Mouse (Mus musculus) left cerebral cortex, adult 8-10 months (tissue): ENCODE results near the gene Ift88. TPM values are rescaled to one million over a fixed set of nuclear protein-coding genes. Genes with fewer than 3 reads are reported as not detected.

Experiments used
- DNase-seq, 2 experiments: peaks; one replicate each; pipeline ENCODE4 v3.0.0; 2022; ENCODE audit warnings: low spot score in 2 of 2
- total RNA-seq, 4 experiments: library from RNA; stranded (reverse); gene quantifications; 2 replicates each; pipeline ENCODE4 v1.2.4; 2022

Ift88 gene
- total RNA-seq, 4 experiments from 2014 or later, result 15.3 to 20.8 (median 17.9) TPM

DNA sequence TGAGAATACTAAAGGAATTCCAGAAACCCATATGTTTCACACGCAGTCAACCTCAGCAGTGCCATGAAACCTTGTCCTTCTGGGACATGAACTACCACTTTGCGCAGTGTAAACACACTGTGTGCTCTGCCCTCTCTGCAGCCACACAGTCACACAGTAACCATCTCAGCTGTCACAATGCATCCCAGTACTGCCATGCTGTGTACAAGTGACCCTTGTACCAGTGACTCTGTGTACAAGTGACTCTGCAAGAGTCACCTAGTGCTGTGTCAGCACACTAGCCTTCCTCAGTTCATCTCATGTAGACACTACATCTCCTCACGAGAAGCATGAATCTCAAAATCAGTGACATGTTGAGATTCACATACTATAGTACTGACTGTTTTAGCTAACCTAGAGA, 108.7 kb downstream of the Ift88 start:
- DNase-seq, result no peak

DNA sequence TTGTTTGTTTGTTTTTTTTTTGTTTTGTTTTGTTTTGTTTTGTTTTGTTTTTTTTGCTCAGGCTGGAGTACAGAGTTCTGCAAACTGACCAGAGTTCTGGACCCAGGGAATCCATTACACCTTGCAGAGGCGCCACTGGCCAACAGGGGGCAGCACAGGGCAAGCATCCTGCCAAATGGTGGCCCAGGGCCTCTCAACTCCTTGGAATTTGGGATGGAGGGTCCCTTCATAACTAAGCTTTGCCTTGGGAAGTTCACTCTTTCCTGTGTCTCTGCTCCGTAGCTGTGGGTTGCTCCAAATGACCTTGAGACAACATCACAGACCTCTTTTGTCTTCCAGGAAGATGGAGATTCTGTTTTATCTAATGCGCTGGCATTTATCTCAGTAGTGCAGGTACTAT, 109.4 kb downstream of the Ift88 start:
- no peak for DNase-seq

DNA sequence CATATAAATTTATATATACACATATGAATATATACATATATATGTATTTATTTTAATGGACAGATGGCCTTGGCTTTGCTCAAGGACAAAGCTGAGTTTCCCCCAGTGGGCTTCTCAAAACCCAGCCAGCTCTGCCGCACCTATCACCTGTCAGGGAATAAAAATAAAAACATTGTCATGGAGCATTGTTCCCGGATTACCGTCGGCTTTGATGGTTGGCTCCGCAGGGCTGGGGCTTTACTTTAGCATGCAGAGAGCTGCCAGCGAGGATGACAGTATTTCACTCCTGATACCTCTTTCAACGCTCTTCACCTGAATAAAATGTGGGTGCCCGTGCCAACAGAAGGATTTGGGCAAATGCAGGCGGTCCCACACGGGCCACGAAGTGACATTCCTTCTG, 110.0 kb downstream of the Ift88 start:
- no peak for DNase-seq

DNA sequence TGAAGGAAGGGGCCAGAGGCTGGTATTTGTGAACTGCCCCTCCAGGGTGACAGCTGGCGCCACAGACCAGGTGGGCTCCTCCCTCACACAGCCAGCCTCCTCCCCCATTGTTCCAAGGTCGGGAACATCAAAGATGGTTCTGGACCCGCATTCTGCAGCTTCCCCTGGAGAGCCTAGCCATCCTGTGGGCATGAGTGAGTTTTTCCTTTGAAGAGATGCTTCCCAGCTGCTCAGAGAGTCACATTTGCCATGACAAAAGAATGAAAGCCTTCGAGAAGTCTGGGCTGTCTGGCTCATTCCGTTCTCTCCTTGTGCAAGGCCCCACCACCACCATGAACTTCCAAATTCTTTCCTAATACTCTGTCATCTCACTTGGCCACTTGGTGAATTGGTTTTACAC, 110.5 kb downstream of the Ift88 start:
- DNase-seq, result no peak

DNA sequence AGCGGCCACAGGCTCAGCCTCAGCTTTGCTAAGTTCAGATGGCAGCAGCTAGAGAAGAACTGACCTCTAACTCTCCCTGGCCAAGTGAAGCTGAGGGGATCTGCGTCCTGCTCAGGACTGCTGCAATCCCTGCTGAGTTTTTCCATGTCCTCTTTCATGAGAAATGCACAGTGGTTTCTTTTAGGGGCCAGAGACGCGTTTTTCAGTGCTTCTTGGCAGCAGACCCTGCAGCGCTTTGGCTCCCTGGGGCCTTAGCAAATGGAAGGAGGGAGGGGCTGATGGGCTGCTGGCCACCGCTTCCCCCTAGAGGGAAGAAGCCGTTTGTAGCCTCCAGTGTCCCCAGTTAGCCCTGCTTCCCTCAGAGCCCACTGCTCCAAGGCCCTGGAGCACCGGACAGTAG, 111.1 kb downstream of the Ift88 start:
- no peak for DNase-seq

DNA sequence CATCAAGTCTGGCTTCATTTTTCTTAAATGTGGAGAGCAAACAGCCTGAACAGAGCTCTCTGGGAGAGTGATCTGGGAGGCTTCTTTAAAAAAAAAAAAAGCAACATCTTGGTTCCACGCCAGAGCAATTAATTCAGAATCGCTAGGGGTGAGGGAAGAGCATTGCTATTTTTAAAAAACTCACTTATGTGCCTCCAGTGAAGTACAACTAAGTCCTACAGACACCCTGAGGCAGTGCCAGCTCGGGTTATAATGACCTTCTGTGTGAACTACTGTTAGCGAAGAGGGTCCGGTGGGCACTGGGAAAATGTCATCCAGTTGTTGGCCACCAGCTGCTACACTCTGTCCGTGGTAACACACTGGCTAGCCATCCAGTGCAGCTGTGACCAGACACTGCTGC, 111.8 kb downstream of the Ift88 start:
- no peak for DNase-seq

DNA sequence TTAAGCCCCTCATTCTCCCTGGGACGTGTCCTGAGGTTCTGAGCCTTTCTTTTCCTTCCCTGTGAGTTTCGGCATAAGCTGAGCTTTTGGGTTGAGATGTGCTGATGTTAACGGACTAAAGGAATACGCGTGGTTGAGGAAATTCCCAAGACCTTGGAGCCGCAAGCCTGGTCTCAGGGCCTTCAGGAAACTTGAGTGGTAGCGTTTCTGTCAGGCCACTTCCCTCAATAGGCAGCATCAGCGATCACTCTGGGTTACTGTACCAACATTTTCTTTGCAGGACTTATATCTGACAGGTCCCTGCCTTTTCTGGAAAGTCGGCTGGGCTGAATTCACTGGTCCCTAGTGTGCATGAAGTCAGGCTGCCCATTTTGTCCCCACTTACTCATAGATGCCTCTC, 113.0 kb downstream of the Ift88 start:
- no peak for DNase-seq

DNA sequence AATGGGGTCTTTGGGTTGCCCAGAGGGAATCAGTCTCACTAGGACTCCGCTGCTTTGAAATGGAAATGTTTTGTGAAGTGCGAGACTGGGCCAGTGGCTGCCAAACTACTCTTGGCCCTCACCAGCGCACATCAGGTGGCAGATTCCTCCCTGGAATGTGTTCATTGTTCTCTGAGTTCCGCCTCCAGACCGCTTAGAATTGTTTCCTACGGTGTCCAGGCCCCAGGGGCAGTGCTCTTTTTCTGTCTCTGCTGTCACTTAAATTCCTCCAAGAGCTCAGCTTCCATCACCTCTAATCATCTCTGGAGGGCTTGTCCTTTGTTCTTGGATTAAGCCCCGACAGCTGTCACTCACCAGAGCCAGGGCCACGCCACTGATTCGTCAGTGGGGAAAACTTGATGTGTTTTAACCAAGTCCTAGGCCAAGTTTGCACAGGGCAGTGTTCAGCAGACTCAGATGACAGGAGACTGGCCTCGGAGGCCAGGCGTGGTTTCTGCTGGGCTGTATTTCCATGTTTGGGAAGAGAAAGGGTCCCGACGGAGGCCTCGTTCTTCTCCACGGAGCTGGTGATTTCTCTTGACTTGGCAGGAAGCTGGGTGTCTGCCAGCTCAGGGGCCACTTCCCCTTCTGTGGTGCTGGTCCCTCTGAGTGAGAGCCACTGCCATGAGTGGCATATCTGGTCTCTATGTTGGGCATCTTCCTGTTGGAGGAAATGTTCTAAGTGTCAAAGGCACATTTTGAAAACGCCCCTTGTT, 113.6 kb downstream of the Ift88 start:
- no peak for DNase-seq

DNA sequence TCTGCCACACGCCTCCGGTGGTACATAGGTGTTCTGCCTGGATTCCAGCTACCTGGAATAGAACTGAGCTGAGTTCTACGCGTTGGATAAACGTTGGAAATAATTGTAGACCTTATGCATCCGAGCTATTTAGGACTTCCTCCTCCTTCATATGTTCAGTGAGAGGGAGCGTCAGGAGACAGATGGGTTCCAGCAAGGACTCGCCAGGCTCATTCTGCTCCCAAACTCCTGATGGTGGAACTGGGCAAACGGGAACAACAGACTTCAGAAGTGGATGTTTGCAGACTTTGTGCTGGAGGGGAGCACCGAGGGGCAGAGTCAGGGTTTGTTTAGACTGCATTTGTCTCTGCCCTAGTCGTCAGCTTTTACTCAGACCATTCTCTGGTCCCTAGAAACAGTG, 116.8 kb downstream of the Ift88 start:
- peak in 1 of 2 experiments; percentile 63 for DNase-seq

DNA sequence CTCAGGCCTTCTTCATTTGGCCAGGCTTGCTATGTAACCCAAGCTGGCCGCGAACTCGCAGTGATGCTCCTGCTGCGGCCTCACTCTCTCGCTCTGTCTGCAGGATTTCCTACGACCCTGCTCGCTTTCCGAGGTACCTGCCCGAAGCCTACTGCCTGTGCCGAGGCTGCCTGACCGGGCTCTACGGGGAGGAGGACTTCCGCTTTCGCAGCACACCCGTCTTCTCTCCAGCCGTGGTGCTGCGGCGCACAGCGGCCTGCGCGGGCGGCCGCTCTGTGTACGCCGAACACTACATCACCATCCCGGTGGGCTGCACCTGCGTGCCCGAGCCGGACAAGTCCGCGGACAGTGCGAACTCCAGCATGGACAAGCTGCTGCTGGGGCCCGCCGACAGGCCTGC, 118.4 kb downstream of the Ift88 start:
- no peak for DNase-seq

DNA sequence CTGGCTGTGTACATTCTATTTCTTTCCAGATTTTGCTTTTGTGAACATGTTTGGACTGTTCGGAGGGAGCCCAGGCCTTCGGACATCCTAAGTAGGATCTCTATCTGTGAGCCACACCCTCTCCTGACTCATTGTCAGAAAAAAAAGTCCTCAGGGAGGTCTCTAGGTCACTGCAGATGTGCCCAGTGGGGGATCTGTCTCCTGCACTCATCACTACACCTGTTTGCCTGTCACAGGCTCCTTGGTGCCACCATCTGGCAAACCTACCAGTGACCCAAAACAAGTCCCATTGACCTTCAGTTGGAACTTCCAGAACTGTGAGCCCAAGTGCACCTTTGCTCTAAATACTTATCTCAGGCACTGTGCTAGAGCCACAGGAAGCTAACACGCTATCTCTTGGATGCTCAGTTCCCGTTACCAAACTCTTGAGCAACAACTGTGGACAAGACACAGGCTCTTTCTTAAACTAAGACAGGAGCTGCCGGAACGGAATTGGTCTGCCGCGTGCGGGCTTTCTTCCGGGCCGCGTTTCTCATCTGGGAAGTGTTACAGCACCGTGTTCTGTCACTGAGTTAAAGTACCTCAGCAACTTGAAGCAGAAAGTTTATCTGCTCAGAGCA, 119.7 kb downstream of the Ift88 start:
- DNase-seq, result no peak

DNA sequence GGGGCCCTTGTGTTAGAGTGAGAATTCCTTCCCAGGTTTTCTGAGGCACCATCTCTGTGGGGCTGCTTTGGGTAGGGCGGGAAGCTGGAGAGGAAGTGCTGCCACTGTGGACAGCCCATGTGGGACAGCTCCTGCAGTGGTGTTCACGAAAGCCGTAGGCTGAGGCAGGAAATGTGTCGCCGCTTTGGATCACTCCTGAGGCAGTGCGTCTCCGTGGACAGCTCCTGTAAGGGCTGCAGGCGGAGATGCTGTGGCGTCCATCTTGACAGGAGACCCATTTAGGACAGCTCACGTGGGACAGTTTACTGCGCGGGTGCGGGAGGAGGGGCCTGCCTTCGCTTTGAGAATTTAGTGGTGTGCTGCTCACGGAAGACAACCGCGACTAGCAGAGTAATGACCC, 121.7 kb downstream of the Ift88 start:
- DNase-seq, result no peak

DNA sequence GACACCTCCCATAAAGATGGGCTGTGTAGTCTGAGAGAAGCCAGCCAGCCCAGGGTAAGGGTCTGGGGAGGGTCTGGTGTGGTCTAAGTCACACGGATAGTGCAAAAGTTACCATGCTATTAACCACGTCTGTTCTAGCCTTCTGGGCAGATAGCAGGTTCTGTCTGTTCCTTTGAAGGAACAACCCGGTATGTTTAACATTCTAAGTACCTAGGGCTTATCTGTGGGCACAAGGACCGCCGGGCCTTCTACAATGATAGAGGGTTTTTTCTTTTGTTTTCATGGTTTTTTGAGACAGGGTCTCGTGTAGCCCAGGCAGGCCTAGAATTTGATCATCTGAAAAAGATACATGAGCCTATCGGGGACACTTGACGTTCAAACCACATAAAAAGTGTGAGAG, 122.3 kb downstream of the Ift88 start:
- no peak for DNase-seq

DNA sequence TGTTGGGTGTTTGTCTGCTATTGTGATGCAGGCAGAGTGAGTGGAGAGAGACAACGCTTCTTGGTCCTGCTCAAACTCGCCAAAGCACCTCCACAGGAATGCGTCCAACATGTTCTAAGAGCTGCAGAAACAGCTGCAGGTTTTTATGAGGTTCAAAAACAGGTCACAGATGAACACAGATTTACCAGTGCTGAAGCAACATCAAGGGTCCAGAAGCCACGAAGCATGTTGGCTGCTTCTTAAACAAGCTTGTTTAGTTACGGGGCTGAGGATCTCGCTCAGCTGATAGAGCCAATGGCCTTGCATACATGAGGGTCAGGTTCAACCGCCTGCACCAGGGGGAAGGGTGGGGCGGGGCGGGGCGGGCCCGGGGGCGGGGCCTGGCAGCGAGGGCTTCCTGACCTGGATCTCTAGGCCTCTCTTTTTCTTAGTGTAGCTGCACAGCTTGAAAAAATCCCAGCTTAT, 122.7 kb downstream of the Ift88 start:
- no peak for DNase-seq

DNA sequence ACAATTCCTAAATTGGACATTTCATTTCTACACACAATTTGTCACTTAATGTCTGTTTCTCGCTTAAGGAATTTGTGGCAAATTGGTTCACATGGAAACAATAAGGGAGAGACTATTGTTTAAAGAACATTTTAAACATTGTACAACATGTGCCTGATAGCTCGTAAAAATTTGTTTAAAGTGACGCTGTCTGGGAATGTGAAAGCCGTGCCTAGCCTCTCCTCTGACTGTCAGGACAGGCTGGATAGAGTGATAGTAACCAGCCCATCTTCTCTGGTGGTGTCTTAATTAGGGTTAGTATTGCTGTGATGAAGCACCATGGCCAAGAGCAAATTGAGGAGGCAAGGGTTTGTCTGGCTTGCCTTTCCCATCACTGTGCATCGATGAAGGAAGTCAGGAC, 123.2 kb downstream of the Ift88 start:
- DNase-seq, result no peak

DNA sequence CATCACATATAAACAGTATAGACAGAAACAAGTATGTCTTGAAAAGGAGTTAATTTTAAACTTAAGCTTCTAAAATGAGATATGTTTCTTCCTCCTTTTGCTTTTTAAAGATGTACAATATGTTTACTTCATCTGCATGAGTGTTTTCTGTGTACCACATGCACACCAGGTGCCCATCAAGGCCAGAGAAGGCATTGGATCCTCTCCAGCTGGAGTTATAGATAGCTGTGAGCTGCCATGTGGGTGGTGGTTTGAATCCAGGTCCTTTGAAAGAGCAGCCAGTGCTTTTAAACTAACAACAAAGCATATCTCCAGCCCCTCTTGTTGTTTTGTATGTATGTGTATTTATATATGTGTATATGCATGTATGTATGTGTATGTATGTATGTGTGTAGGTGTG, 129.1 kb downstream of the Ift88 start:
- DNase-seq, result no peak

DNA sequence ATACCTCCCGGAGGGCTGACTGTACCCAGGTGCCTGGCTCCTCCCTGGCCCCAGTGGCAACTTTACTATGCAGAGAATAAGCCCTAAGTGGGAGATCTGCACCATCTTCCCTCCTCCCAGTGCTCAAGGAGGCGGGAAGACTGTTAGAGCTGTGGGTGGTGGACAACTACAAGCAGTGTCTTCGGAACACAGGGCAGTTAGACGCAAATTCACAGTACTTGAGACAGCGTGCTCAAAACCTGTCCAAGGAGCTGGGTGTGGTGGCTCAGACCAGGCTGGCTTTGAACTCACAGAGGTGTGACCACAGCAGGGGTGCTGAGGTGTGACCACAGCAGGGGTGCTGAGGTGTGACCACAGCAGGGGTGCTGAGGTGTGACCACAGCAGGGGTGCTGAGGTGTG, 130.6 kb downstream of the Ift88 start:
- DNase-seq, result no peak

DNA sequence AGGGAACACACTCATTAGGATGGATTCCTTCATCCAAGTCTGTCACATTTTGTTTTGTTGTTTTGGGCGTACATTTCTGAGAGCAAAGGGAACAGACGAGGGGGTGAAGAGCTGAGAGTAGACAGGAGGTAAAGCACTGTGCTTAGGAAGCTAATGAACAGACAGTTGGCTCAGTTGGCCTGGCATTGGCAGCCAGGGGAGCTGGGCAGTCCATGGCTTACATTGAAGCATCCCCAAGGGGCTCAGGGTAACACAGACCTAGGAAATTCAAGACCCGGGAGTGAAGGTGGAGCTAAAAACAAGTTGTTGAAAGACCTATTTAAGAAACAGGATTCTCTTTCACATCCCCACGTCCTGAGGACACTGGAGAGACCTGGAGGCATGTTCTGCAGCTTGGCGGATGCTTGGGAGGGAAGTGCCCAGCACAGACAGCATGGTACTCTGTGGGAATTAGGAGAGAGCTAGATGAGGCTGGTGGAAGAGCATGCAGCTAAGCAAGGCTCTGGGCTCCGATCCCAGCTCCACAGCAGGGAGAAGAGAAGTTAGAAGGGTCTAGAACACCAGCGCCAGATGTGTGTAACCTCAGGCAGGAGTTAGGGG, 131.7 kb downstream of the Ift88 start:
- no peak for DNase-seq

DNA sequence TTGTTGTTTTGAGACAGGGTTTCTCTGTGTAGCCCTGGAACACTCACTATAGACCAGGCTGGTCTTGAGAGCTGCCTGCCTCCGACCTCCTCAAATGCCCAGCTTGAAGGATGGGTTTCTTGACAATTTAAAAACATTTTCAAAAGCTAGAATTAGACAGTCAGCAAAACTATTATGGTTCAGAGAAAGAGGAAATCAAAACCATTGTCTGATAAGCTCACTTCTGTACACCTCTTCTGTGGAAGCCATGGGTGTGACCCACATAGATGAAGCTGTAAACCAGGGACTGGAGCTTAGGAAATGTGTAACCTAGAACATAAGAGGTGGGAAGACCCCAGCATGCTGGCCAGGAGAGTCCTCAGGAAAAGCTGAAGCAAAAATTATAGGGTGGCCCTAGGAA, 133.1 kb downstream of the Ift88 start:
- no peak for DNase-seq

DNA sequence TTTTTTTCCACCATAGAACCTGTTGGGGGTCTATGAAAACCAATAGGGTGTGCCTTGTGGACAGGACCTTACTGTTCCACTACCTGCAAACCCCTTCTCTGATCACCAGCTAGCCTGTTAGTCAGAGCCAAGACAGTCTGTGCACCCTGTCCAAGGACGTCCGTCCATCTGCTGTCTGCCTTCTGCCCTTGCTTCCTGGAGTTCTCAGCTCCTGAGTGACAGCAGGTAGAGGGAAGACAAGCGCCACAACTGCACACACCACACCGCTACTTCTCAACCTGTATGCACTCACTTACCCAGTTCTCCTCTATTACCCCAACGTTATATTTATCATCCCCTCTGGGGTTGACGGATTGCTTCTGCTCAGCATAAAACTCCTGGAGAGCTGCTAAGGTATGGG, 141.8 kb downstream of the Ift88 start:
- DNase-seq, result no peak
